Mouse (Mus musculus) midbrain, embryonic 11.5 days (tissue): ENCODE data around the gene Agpat1. TPM values are rescaled to one million over a fixed set of nuclear protein-coding genes. Genes with fewer than 3 reads are reported as not detected.

Experiments
- ATAC-seq: fragments of 200-750 bp; cut with Nextera tagmentation; 2 replicates; pipeline ENCODE4 v1.8.0; 2017; ENCODE audit warnings: moderate TSS enrichment, moderate library complexity; ENCODE audit not compliant: low FRiP score
- DNase-seq: peaks from one replicate; pipeline ENCODE4 v3.0.0; 2015; ENCODE audit warnings: low spot score; ENCODE audit errors: missing footprints
- H3K27ac ChIP-seq: fragments of 300-500 bp; sonication (generic); 2 replicates; pipeline ENCODE4 v1.5.1; 2014; ENCODE audit warnings: low read depth, low read length
- H3K27me3 ChIP-seq: fragments of 300-500 bp; sonication (generic); 2 replicates; pipeline ENCODE4 v1.6.1; 2014; ENCODE audit warnings: mild to moderate bottlenecking, low read length, moderate library complexity, mixed read lengths; ENCODE audit not compliant: control insufficient read depth, insufficient read depth
- H3K36me3 ChIP-seq: fragments of 300-500 bp; sonication (generic); 2 replicates; pipeline ENCODE4 v1.6.1; 2014; ENCODE audit warnings: mild to moderate bottlenecking, low read length, moderate library complexity, mixed read lengths; ENCODE audit not compliant: control insufficient read depth, insufficient read depth
- H3K4me1 ChIP-seq: fragments of 300-500 bp; sonication (generic); 2 replicates; pipeline ENCODE4 v1.6.1; 2014; ENCODE audit warnings: low read length; ENCODE audit not compliant: control insufficient read depth, insufficient read depth
- H3K4me2 ChIP-seq: fragments of 300-500 bp; sonication (generic); 2 replicates; pipeline ENCODE4 v1.6.1; 2014; ENCODE audit warnings: mild to moderate bottlenecking, moderate library complexity
- H3K4me3 ChIP-seq: fragments of 300-500 bp; sonication (generic); 2 replicates; pipeline ENCODE4 v1.5.1; 2014; ENCODE audit warnings: low read depth, low read length
- H3K9ac ChIP-seq: fragments of 300-500 bp; sonication (generic); 2 replicates; pipeline ENCODE4 v1.6.1; 2014; ENCODE audit warnings: low read length
- H3K9me3 ChIP-seq: fragments of 300-500 bp; sonication (generic); 2 replicates; pipeline ENCODE4 v1.6.1; 2016; ENCODE audit warnings: low read length; ENCODE audit not compliant: control insufficient read depth
- WGBS: fragments of 180-500 bp; shearing (Covaris S2); extraction: QIAGEN DNeasy Blood & Tissue Kit; methylation state at CpG from one replicate; pipeline ENCODE4 v1.1.7; 2014; 5-methylcytosine and 5-hydroxymethylcytosine counted together
- polyA plus RNA-seq: library from polyadenylated mRNA; unstranded; fragments of >200 nt; fragmentation: Nextera tagmentation; extraction: Ambion mirVana; gene quantifications from 2 replicates; pipeline ENCODE4 v1.2.1, GENCODE M21; 2014

Agpat1 gene
- polyA plus RNA-seq, 1 experiment from 2014 or later: 75.3 TPM

DNA sequence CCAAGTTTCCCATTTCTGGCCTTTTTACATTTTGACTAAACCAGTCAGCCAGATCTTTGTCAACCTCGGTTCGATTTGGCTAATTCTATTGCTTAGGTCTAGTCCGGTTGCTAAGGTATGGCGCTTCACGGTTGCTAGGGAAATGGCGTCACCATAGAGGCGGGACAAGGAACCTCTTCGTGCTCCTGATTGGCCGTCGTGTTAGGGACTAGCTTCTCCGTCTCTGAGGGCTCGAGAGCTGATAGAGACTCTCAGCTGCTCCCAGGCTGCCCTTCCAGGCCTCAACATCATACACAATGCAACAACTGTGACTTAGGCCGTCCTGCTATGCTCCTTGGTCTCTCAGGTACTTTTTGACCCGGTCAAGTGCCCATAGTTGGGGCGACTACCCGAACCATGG lies 40.5 kb downstream of the Agpat1 start, which contains the start of gene Fkbpl:
Fkbpl (plus strand) TSS at position 157 of the 400 bp plus-strand sequence.
- ATAC-seq (peak; percentile 80), DNase-seq (peak; percentile 100)
- under 1% methylated on average over 16 of the region's 16 CpGs for WGBS
- Histone ChIP-seq H3K9me3 (no peaks in the 10 kb centered on the region), H3K27me3 (no peaks in the 10 kb centered on the region), H3K4me2 (peak within 1 kb of the TSS; percentile 67), H3K4me3 (peak within 1 kb of the TSS; percentile 50), H3K4me1 (peaks cover 24% of the 10 kb centered on the region), H3K36me3 (0 out of 2 replicates have a peak, but pooled peaks cover 4% of the 10 kb centered on the region), H3K27ac (no peak within 1 kb of the TSS; the same call in none of the 2 replicates), H3K9ac (peak within 1 kb of the TSS; percentile 64)

DNA sequence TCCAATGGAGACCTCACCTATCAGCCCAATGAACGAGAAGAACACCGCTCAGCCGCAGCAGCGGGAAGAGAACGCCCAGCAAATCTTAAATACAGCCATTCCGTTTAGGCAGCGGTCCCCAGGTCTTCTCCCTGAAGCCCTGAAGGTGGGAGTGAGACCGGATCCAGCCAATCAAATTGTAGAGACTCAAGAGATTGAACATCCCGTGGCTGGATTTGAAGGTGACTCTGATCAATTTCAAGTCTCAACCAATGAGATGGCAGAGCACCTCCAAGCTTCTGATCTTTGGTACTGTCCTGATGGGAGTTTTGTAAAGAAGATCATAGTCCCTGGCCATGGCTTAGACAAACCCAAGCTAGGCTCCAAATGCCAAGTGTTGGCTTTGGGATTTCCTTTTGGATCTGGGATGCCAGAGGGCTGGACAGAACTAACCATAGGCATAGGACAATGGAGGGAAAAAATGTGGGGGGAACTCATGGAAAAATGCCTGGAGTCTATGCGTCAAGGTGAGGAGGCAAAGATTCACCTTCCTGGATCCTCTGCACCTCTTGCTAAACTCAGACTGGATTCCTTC lies 41.3 kb downstream of the Agpat1 start:
- Histone ChIP-seq H3K9ac (peak overlapping the region; percentile 64), H3K4me2 (peak overlapping the region; percentile 67), H3K9me3 (no peaks in the 10 kb centered on the region), H3K4me3 (peak overlapping the region; percentile 50), H3K36me3 (0 out of 2 replicates have a peak, but pooled peaks cover 5% of the 10 kb centered on the region), H3K27me3 (no peaks in the 10 kb centered on the region), H3K27ac (no peak overlapping the region; the same call in 1 of the 2 replicates), H3K4me1 (peaks cover 24% of the 10 kb centered on the region)
- 49% methylated on average over 10 of the region's 10 CpGs for WGBS
- ATAC-seq: no peak
- DNase-seq: no peak

DNA sequence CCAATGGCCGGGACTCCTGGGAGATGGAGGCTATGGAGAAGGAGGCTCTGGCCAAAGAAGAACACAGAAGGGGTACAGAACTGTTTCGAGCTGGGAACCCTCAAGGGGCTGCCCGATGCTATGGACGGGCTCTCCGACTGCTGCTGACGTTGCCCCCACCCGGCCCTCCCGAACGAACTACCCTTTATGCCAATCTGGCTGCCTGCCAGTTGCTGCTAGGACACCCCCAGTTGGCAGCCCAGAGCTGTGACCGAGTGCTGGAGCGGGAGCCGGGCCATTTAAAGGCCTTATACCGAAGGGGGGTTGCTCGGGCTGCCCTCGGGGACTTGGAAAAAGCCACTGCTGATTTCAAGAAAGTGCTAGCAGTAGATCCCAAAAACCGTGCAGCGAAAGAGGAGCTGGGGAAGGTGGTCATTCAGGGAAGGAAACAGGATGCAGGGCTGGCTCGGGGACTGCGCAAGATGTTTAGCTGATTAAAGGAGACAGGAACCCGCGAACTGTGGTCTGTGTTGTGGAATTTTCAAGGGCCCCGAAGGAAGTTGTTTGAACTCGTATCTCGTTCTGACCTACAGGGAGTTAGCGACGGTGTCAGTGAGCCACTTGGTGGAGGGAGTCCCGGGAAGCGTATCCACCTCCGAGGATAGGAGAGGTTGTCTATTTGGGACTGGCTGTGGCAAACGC lies 41.9 kb downstream of the Agpat1 start:
- WGBS: 90% methylated on average over 30 of the region's 30 CpGs
- no peak overlapping the region for H3K9ac ChIP-seq
- H3K9me3 ChIP-seq: no peaks in the 10 kb centered on the region
- DNase-seq (no peak), ATAC-seq (no peak)
- no peak overlapping the region; the same call in 1 of the 2 replicates for H3K4me2 ChIP-seq
- H3K27me3 ChIP-seq: no peaks in the 10 kb centered on the region
- H3K36me3 ChIP-seq: 0 out of 2 replicates have a peak, but pooled peaks cover 6% of the 10 kb centered on the region
- H3K4me3 ChIP-seq: no peak overlapping the region
- H3K27ac ChIP-seq: no peak overlapping the region
- peaks cover 23% of the 10 kb centered on the region for H3K4me1 ChIP-seq

DNA sequence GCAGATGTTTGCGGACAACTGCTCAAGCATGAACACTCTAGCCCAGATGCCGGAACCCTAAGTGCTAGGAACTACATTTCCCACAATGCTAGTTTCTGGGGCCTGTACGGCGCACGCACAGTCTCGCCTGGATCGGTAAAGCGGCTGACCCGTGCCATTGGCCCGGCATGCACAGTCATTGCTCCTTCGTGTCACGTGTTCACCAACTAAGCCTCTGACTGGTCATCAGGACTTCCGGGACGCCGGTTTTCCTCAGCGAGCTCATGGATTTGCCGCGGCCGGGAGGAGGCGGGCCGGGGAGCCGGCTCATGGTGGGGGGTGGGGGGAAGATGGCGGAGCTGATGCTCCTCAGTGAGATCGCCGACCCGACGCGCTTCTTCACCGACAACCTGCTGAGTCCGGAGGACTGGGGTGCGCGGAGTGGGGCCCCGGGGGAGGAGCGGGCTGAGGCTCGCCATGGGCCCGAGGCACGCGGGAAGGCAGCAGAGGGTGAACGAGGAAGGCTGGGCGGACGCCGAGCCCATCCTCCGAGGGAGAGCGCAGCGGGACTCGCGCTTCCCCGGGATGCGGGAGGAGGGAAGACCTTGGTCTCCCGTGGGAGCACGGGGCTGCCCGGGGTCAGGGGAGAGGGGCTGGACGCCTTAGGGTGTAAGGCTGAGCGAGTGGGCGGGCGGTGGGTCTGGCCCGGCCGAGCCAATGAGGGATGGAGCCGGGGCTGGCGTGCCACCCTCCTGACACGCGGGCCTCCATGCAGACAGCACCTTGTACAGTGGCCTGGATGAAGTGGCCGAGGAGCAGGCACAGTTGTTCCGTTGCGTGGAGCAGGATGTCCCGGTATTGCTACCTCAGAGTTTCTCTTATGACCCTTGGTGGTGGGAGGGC lies 43.1 kb downstream of the Agpat1 start, which contains the start of gene Atf6b:
Atf6b (plus strand) TSS at position 241 of the 882 bp plus-strand sequence.
- peak within 1 kb of the TSS; percentile 94 for H3K4me3 ChIP-seq
- H3K4me1 ChIP-seq: peaks cover 17% of the 10 kb centered on the region
- H3K4me2 ChIP-seq: peak within 1 kb of the TSS; percentile 92
- no peaks in the 10 kb centered on the region for H3K9me3 ChIP-seq
- H3K36me3 ChIP-seq: peaks cover 10% of the 10 kb centered on the region; the same call in 1 of the 2 replicates
- DNase-seq: peak; percentile 95
- no peaks in the 10 kb centered on the region for H3K27me3 ChIP-seq
- peak within 1 kb of the TSS; percentile 92 for H3K9ac ChIP-seq
- 1% methylated on average over 63 of the region's 66 CpGs for WGBS
- H3K27ac ChIP-seq: peak within 1 kb of the TSS; percentile 48; the same call in 1 of the 2 replicates
- peak; percentile 97 for ATAC-seq

DNA sequence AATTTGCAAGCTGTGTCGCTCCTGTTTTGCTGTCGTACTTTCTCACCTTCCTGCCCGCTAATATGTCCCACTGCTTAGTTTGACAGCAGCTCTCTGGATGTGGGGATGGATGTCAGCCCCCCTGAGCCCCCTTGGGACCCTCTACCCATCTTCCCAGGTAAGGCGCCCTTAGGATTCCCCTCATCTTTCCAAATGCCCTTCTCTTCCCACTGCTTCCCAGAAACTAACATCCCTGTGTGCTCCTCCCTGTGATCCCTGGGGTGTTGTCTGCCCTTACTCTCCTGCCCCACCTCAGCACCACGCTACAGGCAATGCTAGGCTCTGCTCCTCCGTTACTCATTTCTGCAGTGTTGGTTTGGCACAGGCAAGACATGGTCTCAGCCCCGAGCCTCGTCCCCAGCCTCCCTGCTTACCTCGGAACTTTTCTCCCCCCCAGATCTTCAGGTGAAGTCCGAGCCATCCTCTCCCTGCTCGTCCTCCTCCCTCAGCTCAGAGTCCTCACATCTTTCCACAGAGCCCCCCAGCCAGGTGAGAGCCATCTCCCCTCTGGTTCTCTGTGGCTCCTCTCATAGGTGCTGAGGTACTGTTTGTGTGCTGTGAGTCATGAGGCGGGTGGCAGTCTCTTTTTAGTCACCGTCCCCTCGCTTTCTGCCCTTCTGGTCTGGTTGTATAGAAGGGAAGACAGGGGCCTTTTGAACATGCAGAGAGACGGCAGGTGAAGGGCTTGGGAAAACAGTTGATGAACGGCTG lies 44.3 kb downstream of the Agpat1 start:
- no peak for DNase-seq
- Histone ChIP-seq H3K9me3 (no peaks in the 10 kb centered on the region), H3K36me3 (peaks cover 14% of the 10 kb centered on the region), H3K27me3 (no peaks in the 10 kb centered on the region), H3K4me2 (peak overlapping the region; percentile 92), H3K4me3 (peak overlapping the region; percentile 94), H3K4me1 (peaks cover 17% of the 10 kb centered on the region), H3K27ac (no peak overlapping the region), H3K9ac (no peak overlapping the region)
- no peak for ATAC-seq
- 88% methylated on average over 16 of the region's 16 CpGs for WGBS

DNA sequence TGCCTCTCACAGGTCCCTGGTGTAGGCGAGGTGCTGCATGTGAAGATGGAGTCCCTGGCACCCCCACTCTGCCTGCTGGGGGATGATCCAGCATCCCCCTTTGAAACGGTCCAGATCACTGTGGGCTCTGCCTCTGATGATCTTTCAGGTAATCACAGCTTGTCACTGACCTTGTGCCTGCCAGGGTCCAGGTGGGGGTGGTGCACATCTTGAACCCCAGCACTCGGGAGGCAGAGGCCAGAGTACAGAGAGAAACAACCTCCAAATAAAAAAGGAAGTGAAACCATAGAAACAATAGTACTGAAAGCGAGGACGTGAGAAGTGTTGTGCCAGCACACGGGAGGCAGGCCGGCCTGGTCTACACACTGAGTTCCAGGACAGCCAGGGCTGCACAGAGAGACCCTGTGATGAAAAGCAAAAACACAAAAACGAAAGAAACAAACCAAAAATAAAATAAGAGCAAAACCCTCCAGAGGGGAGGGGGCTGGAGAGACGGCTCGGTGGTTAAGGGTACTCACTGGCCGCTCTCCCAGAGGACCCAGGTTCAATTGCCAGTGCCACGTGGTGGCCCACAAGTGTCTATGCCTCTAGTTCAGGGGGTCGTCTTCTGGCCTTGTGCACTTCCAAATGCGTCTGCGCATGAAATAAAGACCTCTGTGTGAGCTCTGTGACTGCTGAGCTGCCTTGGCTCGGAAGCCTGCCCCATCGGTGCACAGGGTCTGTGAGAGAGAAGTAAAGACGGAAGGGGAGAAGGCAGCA lies 45.2 kb downstream of the Agpat1 start:
- H3K4me2 ChIP-seq: no peak overlapping the region
- DNase-seq: no peak
- no peak for ATAC-seq
- WGBS: 87% methylated on average over 18 of the region's 18 CpGs
- no peak overlapping the region for H3K9ac ChIP-seq
- no peaks in the 10 kb centered on the region for H3K9me3 ChIP-seq
- H3K27ac ChIP-seq: no peak overlapping the region
- H3K27me3 ChIP-seq: no peaks in the 10 kb centered on the region
- peaks cover 14% of the 10 kb centered on the region for H3K36me3 ChIP-seq
- peaks cover 17% of the 10 kb centered on the region for H3K4me1 ChIP-seq
- no peak overlapping the region for H3K4me3 ChIP-seq

DNA sequence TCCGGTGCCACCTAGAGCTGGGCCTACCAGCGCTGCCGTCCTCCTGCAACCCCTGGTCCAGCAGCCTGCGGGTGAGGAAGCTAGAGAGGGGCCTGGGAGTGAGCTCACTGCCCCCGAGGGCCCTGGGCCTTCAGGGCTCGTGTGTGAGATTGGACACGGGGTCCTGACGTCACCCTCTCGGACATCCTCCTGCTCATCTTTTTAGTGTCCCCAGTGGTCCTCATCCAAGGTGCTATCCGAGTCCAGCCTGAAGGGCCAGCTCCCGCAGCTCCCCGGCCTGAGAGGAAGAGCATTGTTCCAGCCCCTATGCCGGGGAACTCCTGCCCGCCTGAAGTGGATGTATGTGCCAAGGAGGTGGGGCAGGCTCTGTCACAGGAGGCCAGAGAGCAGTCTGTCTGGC lies 46.7 kb downstream of the Agpat1 start:
- H3K4me3 ChIP-seq: no peak overlapping the region
- DNase-seq: no peak
- no peaks in the 10 kb centered on the region for H3K27me3 ChIP-seq
- no peak for ATAC-seq
- H3K27ac ChIP-seq: no peak overlapping the region
- no peak overlapping the region for H3K4me2 ChIP-seq
- WGBS: 95% methylated on average over 14 of the region's 14 CpGs
- peaks cover 14% of the 10 kb centered on the region for H3K36me3 ChIP-seq
- no peak overlapping the region for H3K9ac ChIP-seq
- peaks cover 10% of the 10 kb centered on the region for H3K4me1 ChIP-seq
- H3K9me3 ChIP-seq: no peaks in the 10 kb centered on the region
